Mouse (Mus musculus): ENCODE data around the gene Cldn16.

DNA sequence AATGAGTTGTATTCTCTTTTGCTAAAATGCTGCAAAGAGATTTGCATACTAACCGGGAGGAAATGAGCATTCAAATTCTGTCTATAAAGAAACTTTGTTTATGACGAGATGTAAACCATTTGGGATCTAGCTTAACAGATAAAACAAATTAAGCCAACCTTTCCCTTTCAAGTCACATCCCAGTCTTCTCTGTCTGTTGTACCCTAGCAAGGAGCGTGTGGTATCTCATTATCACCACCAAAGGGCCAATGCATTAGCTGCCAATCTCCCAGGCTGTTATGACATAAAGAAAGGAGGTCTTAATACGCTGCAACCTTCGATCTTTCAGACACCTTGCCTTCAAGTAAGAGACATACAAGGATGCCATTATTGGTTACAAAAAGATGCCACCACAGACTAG lies 62.9 kb downstream of the Cldn16 start:
- TF ChIP-seq CTCF (IDR thresholded peaks at IDR 0.05; ENCODE audit: insufficient read depth, low read length) (no peak), POLR2A (IDR thresholded peaks at IDR 0.05; ENCODE audit: borderline replicate concordance, extremely low read depth, low read depth, low read length) (no peak)

Measured in lung, adult 2 months (tissue).